Mouse (Mus musculus) adrenal gland, postnatal 10 days (tissue): ENCODE results near the gene Gm16368. TPM values are rescaled to one million over a fixed set of nuclear protein-coding genes. Genes with fewer than 3 reads are reported as not detected.
"Not testable (repeated sequence)": the region's sequence is repeated elsewhere in the genome, so short reads cannot be mapped to it uniquely, and the experiment has no call there.

ENCODE experiments used
- DNase-seq: peaks from one replicate; pipeline ENCODE4 v3.0.0; 2021; ENCODE audit warnings: mixed read lengths
- long read RNA-seq, 2 experiments: library from polyadenylated mRNA; stranded (forward); transcript quantifications; one replicate each; pipeline ENCODE4 v2.0.0; 2021
- total RNA-seq, 2 experiments: library from RNA; stranded (reverse); gene quantifications; 2 replicates each; pipeline ENCODE4 v1.2.3; 2021

Gm16368 gene
- not detected for total RNA-seq
- long read RNA-seq, experiment 1, result 0 reads
- long read RNA-seq, experiment 2, result 0 reads

- not testable (repeated sequence) for DNase-seq
Observed at GRCm38 (mm10) chr12:88083397-88083796, at the start of gene Gm16368. Gm16368 (plus strand) TSS chr12:88083697.

- DNase-seq, result not testable (repeated sequence)
Observed at GRCm38 (mm10) chr12:88039062-88039461, 44.4 kb upstream of the Gm16368 start.

GRCm38 (mm10) chr12:88039703-88040102 lies 43.8 kb upstream of the Gm16368 start:
- not testable (repeated sequence) for DNase-seq

- not testable (repeated sequence) for DNase-seq
Observed at GRCm38 (mm10) chr12:88045226-88045625, 38.3 kb upstream of the Gm16368 start.

Other genes with a start within 250 kb of the Gm16368 start
- gene Gm2001, start 241.4 kb upstream of the Gm16368 start, total RNA-seq, result not detected
- not detected for gene Gm2016, start 209.6 kb upstream of the Gm16368 start, total RNA-seq
- not detected for gene Gm2022, start 188.3 kb upstream of the Gm16368 start, total RNA-seq
- gene Gm2035, start 163.8 kb upstream of the Gm16368 start, total RNA-seq, result not detected
- gene Gm2042, start 129.6 kb upstream of the Gm16368 start, total RNA-seq, result not detected
- gene Gm2075, start 71.8 kb upstream of the Gm16368 start, total RNA-seq, result not detected
- not detected for gene Gm6803, start 64.9 kb upstream of the Gm16368 start, total RNA-seq
- not detected for gene Gm2056, start 56.7 kb upstream of the Gm16368 start, total RNA-seq
- not detected for gene Gm10436, start 98.4 kb downstream of the Gm16368 start, total RNA-seq
- gene Gm8332, start 166.4 kb downstream of the Gm16368 start, total RNA-seq, result not detected
- not detected for gene Gm5662, start 190.8 kb downstream of the Gm16368 start, total RNA-seq
- gene Gm5039, start 240.3 kb downstream of the Gm16368 start, total RNA-seq, result not detected